Mouse (Mus musculus) ES-Bruce4 (cell line): ENCODE measurements around the gene Zbtb20. TPM values are rescaled to one million over a fixed set of nuclear protein-coding genes. Genes with fewer than 3 reads are reported as not detected.

Source experiments
- H3K27ac ChIP-seq: 2 replicates; pipeline ENCODE4 v1.5.1; 2012; ENCODE audit warnings: low read length, inconsistent platforms; ENCODE audit not compliant: insufficient read depth
- H3K27me3 ChIP-seq: 2 replicates; pipeline ENCODE4 v1.6.1; 2012; ENCODE audit warnings: mild to moderate bottlenecking, low read length, inconsistent platforms; ENCODE audit not compliant: control insufficient read depth, poor library complexity, insufficient read depth, severe bottlenecking
- H3K36me3 ChIP-seq: 2 replicates; pipeline ENCODE4 v1.6.1; 2012; ENCODE audit warnings: inconsistent platforms, mild to moderate bottlenecking, low read length, moderate library complexity; ENCODE audit not compliant: control insufficient read depth, poor library complexity, insufficient read depth, severe bottlenecking
- H3K4me1 ChIP-seq: one replicate; pipeline ENCODE4 v1.8.1; 2011; ENCODE audit warnings: low read length; ENCODE audit not compliant: control insufficient read depth, insufficient read depth
- H3K4me3 ChIP-seq: 2 replicates; pipeline ENCODE4 v1.5.1; 2011; ENCODE audit warnings: low read depth, mild to moderate bottlenecking, low read length
- H3K9ac ChIP-seq: 2 replicates; pipeline ENCODE4 v1.6.1; 2012; ENCODE audit warnings: low read depth, mild to moderate bottlenecking, inconsistent platforms; ENCODE audit not compliant: poor library complexity, severe bottlenecking
- H3K9me3 ChIP-seq: replicated peaks from 2 replicates; pipeline ENCODE4 v1.6.1; 2012; ENCODE audit warnings: mild to moderate bottlenecking, low read length, inconsistent platforms; ENCODE audit not compliant: control insufficient read depth, poor library complexity, insufficient read depth, severe bottlenecking
- CTCF ChIP-seq: IDR thresholded peaks from one replicate; pipeline ENCODE4 v1.8.1; 2011; ENCODE audit warnings: low read depth, low read length
- EP300 ChIP-seq: IDR thresholded peaks from 2 replicates; pipeline ENCODE4 v1.6.1; 2011; ENCODE audit warnings: low read depth, low read length; ENCODE audit not compliant: insufficient read depth
- POLR2A ChIP-seq: IDR thresholded peaks from one replicate; pipeline ENCODE4 v1.8.1; 2011; ENCODE audit warnings: low read length; ENCODE audit not compliant: insufficient read depth
- polyA plus RNA-seq: library from polyadenylated mRNA; stranded (reverse); fragments of >200 nt; gene quantifications from 2 replicates; pipeline ENCODE4 v1.2.4, GENCODE M21; 2011; ENCODE audit warnings: low read depth; ENCODE audit not compliant: missing spikeins, insufficient read depth, insufficient read length

Gene Zbtb20
- polyA plus RNA-seq, 1 experiment, result 9.9 TPM

GRCm38 (mm10) chr16:43505314-43505950 is 629.8 kb downstream of the Zbtb20 start:
- Histone ChIP-seq H3K36me3 (no peaks in the 10 kb centered on the region), H3K4me3 (no peak overlapping the region), H3K27ac (no peak overlapping the region), H3K4me1 (no peaks in the 10 kb centered on the region), H3K27me3 (no peaks in the 10 kb centered on the region; the same call in 1 of the 2 replicates), H3K9ac (no peak overlapping the region), H3K9me3 (no peaks in the 10 kb centered on the region)
- no peak for TF ChIP-seq EP300
- no peak for TF ChIP-seq POLR2A
- no peak for TF ChIP-seq CTCF

- H3K9ac ChIP-seq, result no peak overlapping the region
- no peaks in the 10 kb centered on the region for H3K9me3 ChIP-seq
- H3K4me1 ChIP-seq, result no peaks in the 10 kb centered on the region
- H3K36me3 ChIP-seq, result no peaks in the 10 kb centered on the region
- TF ChIP-seq POLR2A (no peak), EP300 (no peak), CTCF (no peak)
- no peak overlapping the region for H3K4me3 ChIP-seq
- H3K27ac ChIP-seq, result no peak overlapping the region
- H3K27me3 ChIP-seq, result no peaks in the 10 kb centered on the region; the same call in 1 of the 2 replicates
These were observed 630.6 kb downstream of the Zbtb20 start for GRCm38 (mm10) chr16:43506189-43506751.

DNA sequence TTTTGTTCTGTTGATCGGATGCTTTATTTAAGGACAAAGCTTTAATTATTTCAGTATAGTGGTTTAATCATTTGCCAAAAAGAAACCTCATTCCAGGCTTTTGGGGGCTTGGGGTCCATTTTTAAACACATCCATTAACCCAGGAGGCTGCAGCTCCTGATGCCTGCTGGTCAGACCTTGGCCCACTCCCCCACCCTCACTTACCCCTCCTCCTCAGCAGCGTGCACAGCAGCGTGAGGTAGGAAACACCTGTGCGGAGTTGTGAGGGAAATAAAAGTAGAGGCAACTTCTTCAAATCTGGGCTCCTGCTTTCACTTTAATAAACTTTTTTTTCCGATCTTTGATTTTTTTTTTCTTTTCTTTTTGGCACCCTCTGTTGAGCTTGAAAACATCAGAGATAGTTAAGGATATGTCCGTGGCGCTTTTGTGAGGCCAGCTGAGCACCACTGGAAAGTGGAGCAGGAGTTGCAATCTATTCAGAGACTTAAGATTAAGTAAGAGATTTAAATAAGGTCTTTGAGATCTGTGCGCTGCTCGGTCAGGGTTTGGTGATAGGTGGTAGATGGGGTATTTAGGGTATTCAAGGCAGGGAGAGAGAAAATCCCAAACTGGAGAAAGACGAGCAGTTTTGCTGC is 631.2 kb downstream of the Zbtb20 start:
- Histone ChIP-seq H3K27me3 (no peaks in the 10 kb centered on the region; the same call in 1 of the 2 replicates), H3K9me3 (no peaks in the 10 kb centered on the region), H3K27ac (no peak overlapping the region), H3K9ac (no peak overlapping the region), H3K4me3 (no peak overlapping the region), H3K4me1 (no peaks in the 10 kb centered on the region), H3K36me3 (no peaks in the 10 kb centered on the region)
- TF ChIP-seq EP300, result no peak
- no peak for TF ChIP-seq CTCF
- TF ChIP-seq POLR2A, result no peak

DNA sequence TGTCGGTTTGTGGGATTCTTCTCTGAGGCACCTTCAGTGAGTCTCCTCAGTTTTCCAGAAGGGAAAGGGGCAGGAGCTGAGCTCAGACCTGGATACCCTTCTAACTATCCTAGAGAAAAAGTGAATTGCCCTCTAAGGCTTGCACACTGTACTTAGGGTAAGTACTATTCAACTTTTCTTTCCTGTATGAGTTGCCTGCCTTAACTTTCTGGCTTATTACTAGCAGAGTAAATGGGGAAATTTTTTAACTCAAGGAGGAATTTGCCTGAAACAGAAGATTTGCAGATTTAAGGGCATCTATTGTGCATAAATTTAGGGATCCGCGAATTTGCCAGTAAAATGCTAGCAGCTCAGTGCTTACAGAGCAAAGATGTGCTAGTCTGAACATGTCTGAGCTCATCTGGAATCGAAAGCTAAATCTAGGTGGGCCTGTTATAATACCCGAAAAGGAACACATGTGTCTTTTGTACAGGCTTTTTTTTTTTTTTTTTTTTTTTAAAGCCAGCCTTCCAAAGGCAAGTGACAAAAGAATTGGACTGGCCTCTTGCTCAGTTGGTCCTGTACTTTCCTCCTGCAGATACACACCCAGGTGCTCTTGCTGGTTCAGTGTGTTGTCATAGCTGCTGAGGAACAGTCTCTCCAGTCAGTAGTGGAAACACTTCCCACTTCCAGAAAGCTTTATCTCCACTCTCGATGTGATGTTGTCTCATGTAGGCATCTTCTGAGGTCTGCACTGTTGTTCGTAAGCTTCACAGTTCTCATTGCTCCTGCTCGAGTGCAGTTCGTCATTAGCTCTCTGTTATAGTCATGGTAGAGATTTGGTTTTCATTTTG is 632.7 kb downstream of the Zbtb20 start:
- Histone ChIP-seq H3K9ac (no peak overlapping the region), H3K9me3 (no peaks in the 10 kb centered on the region), H3K4me1 (no peaks in the 10 kb centered on the region), H3K27ac (no peak overlapping the region), H3K27me3 (no peaks in the 10 kb centered on the region; the same call in 1 of the 2 replicates), H3K4me3 (no peak overlapping the region), H3K36me3 (no peaks in the 10 kb centered on the region)
- no peak for TF ChIP-seq EP300
- no peak for TF ChIP-seq CTCF
- TF ChIP-seq POLR2A, result no peak

DNA sequence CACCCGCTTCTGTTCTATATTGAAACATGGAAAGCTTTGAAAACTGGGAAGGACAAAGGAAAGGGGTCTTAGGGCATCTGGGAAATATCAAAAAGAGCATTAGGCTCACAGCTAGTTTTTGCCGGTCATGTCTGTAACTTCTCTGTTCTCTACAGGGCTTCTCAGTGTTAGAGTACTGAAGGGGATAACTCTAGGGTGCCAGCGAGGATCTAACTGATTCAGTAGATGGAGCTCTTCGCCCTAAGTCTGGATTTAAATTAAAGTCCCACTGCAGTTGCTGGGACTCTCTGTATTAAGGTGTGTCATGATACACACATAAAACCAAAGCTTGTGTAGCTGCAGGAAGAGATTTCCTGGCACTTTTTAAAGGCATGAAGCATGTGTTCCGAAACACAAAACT is 634.8 kb downstream of the Zbtb20 start:
- Histone ChIP-seq H3K36me3 (no peaks in the 10 kb centered on the region), H3K27ac (no peak overlapping the region), H3K9ac (no peak overlapping the region), H3K4me3 (no peak overlapping the region), H3K4me1 (no peaks in the 10 kb centered on the region), H3K27me3 (no peaks in the 10 kb centered on the region), H3K9me3 (no peaks in the 10 kb centered on the region)
- no peak for TF ChIP-seq CTCF
- no peak for TF ChIP-seq POLR2A
- no peak for TF ChIP-seq EP300
